Mouse (Mus musculus) MEL (cell line): ENCODE results near the gene Psd4.

Experiments used
- CTCF ChIP-seq, 3 experiments: IDR thresholded peaks in 2 of 3; conservative IDR thresholded peaks in 1 of 3; 2 replicates each; pipeline ENCODE4 v1.5.1; 2011 to 2012; ENCODE audit warnings: low read length in 3 of 3, low read depth in 2 of 3, mild to moderate bottlenecking in 2 of 3, improper control_type of control experiment in 1 of 3, inconsistent platforms in 1 of 3, mixed read lengths in 1 of 3, moderate library complexity in 1 of 3; ENCODE audit not compliant: control insufficient read depth in 1 of 3, insufficient read depth in 1 of 3, poor library complexity in 1 of 3, severe bottlenecking in 1 of 3
- E2F4 ChIP-seq: IDR thresholded peaks from 2 replicates; pipeline ENCODE4 v1.6.1; 2011; ENCODE audit warnings: low read depth, low read length, improper control_type of control experiment, borderline replicate concordance
- EP300 ChIP-seq, 2 experiments: IDR thresholded peaks; 2 replicates each; pipeline ENCODE4 v1.6.1; 2011; ENCODE audit warnings: improper control_type of control experiment in 2 of 2, low read length in 2 of 2, low read depth in 1 of 2, mild to moderate bottlenecking in 1 of 2
- GATA1 ChIP-seq: IDR thresholded peaks from 2 replicates; pipeline ENCODE4 v1.6.1; 2011; ENCODE audit warnings: low read depth, low read length, improper control_type of control experiment
- HCFC1 ChIP-seq: IDR thresholded peaks from 2 replicates; pipeline ENCODE4 v1.6.1; 2012; ENCODE audit warnings: low read depth, mild to moderate bottlenecking, inconsistent platforms, low read length, improper control_type of control experiment, moderate library complexity
- MXI1 ChIP-seq: IDR thresholded peaks from 2 replicates; pipeline ENCODE4 v1.6.1; 2011; ENCODE audit warnings: mild to moderate bottlenecking, low read depth, low read length, improper control_type of control experiment
- NRF1 ChIP-seq: IDR thresholded peaks from 2 replicates; pipeline ENCODE4 v1.6.1; 2014; ENCODE audit warnings: low read depth, mild to moderate bottlenecking, inconsistent platforms, low read length, improper control_type of control experiment, moderate library complexity; ENCODE audit not compliant: poor library complexity, insufficient read depth, severe bottlenecking
- POLR2A ChIP-seq, 2 experiments: IDR thresholded peaks; 2 replicates each; pipeline ENCODE4 v1.6.1; 2011 to 2012; ENCODE audit warnings: low read length in 2 of 2, mild to moderate bottlenecking in 2 of 2, control low read depth in 1 of 2, improper control_type of control experiment in 1 of 2, low read depth in 1 of 2, moderate library complexity in 1 of 2; ENCODE audit not compliant: control insufficient read depth in 1 of 2, insufficient read depth in 1 of 2, poor library complexity in 1 of 2
- ZKSCAN1 ChIP-seq: IDR thresholded peaks from 2 replicates; pipeline ENCODE4 v1.6.1; 2012; ENCODE audit warnings: low read depth, mild to moderate bottlenecking, inconsistent platforms, low read length, improper control_type of control experiment, moderate library complexity
- ZNF384 ChIP-seq: IDR thresholded peaks from 2 replicates; pipeline ENCODE4 v1.6.1; 2012; ENCODE audit warnings: low read depth, mild to moderate bottlenecking, inconsistent platforms, low read length, improper control_type of control experiment

- TF ChIP-seq CTCF (IDR thresholded peaks at IDR 0.05 in 2 of 3, conservative IDR thresholded peaks at IDR 0.05 in 1 of 3; ENCODE audit: control insufficient read depth in 1 of 3, insufficient read depth in 1 of 3, low read depth in 2 of 3, low read length in 3 of 3, poor library complexity in 1 of 3, severe bottlenecking in 1 of 3) = no peak
- TF ChIP-seq HCFC1 = no peak
- TF ChIP-seq ZNF384 = no peak
- no peak for TF ChIP-seq POLR2A (IDR thresholded peaks at IDR 0.05; ENCODE audit: control insufficient read depth in 1 of 2, insufficient read depth in 1 of 2, low read depth in 1 of 2, low read length in 2 of 2, poor library complexity in 1 of 2)
- no peak for TF ChIP-seq MXI1
- TF ChIP-seq EP300 (IDR thresholded peaks at IDR 0.05; ENCODE audit: low read depth in 1 of 2, low read length in 2 of 2) = no peak
- no peak for TF ChIP-seq E2F4
- no peak for TF ChIP-seq GATA1
- TF ChIP-seq ZKSCAN1 = no peak
- no peak for TF ChIP-seq NRF1
These were observed 75.0 kb downstream of the Psd4 start for GRCm38 (mm10) chr2:24442303-24442925.
